Mouse (Mus musculus): Measurements from ENCODE around the gene Rnaseh2c.

DNA sequence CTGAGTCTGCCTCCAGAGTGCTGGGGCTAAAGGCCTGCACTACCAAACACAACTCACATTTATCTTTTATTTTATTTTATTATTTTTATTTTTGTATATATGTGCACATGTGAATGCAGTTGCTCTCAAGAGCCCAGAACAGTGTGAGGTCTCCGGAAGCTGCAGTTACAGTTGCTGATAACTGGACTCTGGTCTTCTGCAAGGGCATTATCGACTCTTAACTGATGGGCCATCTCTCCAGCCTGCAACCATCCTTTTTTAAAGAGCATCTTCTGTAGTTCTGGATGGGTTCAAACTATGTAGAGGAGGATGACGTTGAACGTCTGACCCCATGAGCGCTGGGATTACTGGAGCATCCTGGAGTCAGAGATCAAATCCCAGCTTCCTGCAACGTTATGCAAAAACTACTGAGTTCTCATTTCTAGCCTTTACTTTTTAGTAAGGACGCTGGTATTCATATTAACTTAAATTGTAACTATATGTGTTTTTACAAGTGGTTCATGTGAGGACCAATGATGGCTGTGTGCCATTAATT is 34.4 kb downstream of the Rnaseh2c start:
- TF ChIP-seq MAFK (IDR thresholded peaks at IDR 0.05; ENCODE audit: insufficient read depth, low read depth, low read length), result no peak
- no peak for TF ChIP-seq HCFC1 (IDR thresholded peaks at IDR 0.05; ENCODE audit: borderline replicate concordance, insufficient read depth, low read length)
